Mouse (Mus musculus): ENCODE measurements around the gene Zdhhc9.
"Not testable (repeated sequence)": the region's sequence is repeated elsewhere in the genome, so short reads cannot be mapped to it uniquely, and the experiment has no call there.

Gene Zdhhc9

GRCm38 (mm10) chrX:48208519-48209185, at the start of gene Zdhhc9:
Gene Zdhhc9 (minus strand): TSS chrX:48208878.
- peak; percentile 77 to 85 for DNase-seq (ENCODE audit: low spot score in 2 of 2)

DNA sequence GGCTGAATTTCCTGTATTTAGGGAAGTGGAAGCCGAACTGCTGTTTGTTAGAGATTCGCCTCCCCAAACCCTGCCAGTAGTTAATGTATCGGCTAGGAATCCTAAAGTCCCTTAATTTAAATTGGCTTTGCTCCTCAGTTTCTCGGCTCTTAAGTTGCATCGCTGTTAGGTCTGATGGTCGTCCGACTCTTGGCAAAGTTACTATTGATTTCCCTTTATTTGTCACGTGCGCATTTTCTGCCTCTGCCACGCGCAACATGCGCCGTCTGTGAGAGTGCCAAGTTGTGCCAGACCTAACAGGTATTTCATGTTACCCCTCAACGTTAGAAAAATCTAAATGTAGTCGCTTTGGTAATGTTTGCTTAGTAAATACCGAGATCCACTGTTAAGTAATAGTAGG, 48.3 kb upstream of the Zdhhc9 start:
- no peak for DNase-seq (ENCODE audit: low spot score in 2 of 2)

DNA sequence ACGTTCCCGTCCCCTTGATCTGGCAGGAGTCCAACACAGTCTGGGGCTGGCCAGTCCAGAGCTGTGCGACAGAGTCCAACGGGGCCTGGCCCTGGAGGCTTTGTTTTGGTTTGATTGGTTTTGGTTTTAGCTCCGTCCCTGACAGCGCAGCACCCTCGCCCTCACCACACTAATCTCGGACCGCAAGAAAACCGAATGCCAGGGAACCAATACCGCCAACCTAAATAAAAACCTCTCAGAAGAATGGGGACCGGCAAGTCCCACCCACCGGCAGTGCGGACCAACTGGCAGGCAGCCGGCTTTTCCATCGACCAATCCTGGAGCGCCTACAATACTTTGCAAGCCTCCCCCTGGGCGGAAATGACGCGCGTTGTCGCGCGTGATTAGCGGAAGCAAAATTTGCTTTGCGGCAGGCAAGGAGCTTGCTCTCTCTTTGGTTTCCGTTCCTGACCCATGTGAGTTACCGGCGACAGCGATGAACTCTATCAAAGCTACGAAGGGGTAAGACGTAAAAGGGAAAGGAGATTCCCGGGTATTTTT, 47.9 kb upstream of the Zdhhc9 start, which contains the start of gene Utp14a:
Utp14a (plus strand) TSS at position 395 of the 540 bp plus-strand sequence.
- DNase-seq (ENCODE audit: low spot score in 2 of 2) = peak; percentile 88 to 94

DNA sequence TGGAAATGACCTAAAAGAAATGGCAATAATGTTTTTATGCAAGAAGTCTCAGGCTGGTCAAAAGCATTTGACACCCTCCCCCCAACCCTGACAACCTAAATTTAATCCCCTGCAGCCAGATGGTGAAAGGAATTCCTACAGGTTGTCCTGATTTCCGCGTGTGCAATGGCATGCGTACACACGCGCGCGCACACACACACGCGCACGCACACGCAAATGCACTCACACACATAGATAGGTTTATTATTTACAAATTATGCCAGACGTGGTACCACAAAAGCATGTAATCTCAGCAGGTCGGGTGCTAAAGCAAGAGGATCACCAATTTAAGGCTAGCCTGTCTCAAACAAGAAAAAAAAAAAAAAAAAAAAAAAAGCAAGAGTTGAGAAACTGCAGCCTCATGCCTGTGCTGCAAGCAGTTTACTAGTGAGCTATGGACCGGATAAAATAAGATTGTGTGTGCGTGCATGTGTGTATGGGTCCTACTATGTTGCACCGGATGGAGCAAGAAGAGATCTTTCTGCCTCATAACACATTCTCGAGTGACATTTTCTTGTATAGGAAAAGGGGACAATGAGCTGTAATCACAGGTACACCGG, 47.3 kb upstream of the Zdhhc9 start:
- no peak for DNase-seq (ENCODE audit: low spot score in 2 of 2)

DNA sequence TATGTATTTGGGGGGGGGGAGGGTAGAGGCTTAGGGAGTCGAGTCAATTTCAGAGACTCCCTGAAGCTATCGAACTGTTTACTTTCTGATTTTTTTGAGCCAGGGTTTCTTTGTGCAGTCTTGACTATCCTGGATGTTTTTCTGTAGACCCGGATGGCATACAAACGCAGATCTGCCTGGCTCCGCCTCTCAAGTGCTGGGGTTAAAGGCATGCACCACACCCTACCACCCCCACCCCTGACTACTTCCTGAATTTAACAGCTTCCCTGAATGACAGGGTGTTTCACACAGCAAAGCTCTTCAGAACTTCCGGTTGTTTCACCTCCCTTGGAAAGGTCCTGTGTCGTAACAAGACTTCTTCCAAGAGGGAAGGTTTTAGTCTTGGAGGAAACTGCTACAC, 25.7 kb upstream of the Zdhhc9 start:
- no peak for DNase-seq (ENCODE audit: low spot score in 2 of 2)

GRCm38 (mm10) chrX:48226225-48226624, 17.5 kb upstream of the Zdhhc9 start:
- DNase-seq (ENCODE audit: low spot score in 2 of 2) = no peak

DNA sequence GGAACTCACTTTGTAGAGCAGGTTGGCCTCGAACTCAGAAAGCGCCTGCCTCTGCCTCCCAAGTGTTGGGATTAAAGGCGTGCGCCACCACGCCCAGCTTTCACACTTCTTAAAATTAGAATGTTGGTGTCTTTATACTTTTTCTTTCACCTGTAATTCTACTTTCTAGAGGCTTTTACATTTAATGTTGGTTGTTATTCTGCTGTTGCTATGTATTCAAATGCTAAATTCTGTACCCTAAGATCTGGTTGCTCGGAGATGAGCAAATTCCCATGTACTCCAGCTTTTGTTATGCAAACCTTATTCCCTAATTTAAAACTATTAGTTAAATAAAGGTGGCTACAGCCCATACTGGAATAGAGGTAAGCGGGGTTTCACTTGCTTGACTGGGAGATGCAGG, 14.0 kb upstream of the Zdhhc9 start:
- no peak for DNase-seq (ENCODE audit: low spot score in 2 of 2)

DNA sequence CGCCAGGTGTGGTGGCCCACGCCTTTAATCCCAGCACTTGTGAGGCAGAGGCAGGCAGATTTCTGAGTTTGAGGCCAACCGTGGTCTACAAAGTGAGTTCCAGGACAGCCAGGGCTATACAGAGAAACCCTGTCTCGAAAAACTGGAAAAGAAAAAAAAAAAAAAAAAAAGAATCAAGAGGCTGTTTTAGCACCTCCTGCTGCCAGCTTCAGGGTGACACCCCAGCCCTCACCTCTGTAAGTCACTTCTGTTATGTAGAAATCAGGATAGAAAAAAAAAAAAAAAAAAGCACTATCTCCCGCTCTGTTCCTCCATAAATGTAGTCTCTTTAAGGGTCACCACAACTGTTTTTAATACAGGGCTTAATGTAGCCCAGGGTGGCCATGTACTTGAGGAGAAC, 10.8 kb upstream of the Zdhhc9 start:
- DNase-seq (ENCODE audit: low spot score in 2 of 2) = no peak

GRCm38 (mm10) chrX:48209746-48210145, 1.1 kb upstream of the Zdhhc9 start:
- DNase-seq (ENCODE audit: low spot score in 2 of 2) = not testable (repeated sequence)

- DNase-seq (ENCODE audit: low spot score in 2 of 2) = peak in 1 of 2 experiments; percentile 47
Observed at GRCm38 (mm10) chrX:48207761-48208487, 754 bp downstream of the Zdhhc9 start.

- DNase-seq (ENCODE audit: low spot score in 2 of 2) = no peak
Observed at GRCm38 (mm10) chrX:48204469-48204868, 4.2 kb downstream of the Zdhhc9 start.

- DNase-seq (ENCODE audit: low spot score in 2 of 2) = no peak
Observed at GRCm38 (mm10) chrX:48203763-48204162, 4.9 kb downstream of the Zdhhc9 start.

DNA sequence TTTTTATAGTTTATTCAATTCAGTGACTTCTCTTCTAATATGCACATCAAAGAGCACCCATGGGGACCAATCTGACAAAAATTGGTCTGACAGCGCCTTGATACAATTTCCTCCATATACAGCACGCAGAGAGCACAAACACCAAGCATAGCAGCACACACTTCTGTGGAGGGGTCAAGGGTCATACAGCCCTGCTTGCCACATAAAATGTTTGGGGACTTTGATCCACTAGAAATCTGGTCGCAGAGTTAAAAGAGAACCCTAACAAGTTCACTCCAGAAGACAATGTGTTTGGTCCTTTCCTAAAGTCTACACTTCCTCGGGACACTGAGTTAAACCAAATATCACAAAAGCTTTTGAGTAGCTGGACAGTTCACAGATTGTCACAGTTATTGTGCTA, 5.7 kb downstream of the Zdhhc9 start:
- no peak for DNase-seq (ENCODE audit: low spot score in 2 of 2)

DNA sequence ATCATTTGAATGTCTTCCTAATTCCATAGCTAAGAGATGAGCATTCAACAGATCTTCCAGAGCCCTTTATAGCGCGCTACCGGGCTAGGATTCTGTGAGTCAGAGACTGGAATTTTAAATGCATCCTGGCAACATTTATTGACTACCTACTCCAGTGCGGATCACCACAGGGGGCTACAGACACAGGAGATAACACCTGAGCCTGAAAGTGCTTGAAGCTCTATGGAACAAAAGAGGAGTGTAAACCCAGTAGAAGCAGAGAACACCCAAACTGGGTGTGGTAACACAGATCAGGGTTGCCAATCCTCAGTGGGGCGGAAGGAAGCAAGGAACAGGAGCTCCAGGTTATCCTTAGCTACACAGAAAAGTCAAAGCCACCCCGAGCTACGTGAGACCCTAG, 6.2 kb downstream of the Zdhhc9 start:
- DNase-seq (ENCODE audit: low spot score in 2 of 2) = no peak

DNA sequence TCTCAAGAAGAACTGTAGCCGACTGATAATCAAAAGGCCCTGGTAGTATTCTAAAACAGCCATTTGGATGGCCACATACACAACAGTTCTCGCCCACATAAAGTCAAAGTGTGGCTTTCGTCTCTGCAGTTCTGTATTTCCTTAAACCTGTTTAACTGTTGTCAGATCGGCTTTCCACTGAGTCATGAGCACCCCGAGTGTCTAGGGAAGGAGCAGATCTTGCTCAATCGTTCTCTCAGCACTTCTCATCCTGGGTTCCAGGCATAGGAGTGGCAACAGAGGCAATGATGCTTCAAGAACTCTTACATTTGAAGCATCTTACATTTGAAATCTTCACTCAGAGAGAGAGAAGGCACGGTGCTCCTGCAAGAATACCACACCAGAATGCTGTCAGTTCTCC, 6.7 kb downstream of the Zdhhc9 start:
- DNase-seq (ENCODE audit: low spot score in 2 of 2) = no peak

GRCm38 (mm10) chrX:48200699-48201098, 8.0 kb downstream of the Zdhhc9 start:
- no peak for DNase-seq (ENCODE audit: low spot score in 2 of 2)

DNA sequence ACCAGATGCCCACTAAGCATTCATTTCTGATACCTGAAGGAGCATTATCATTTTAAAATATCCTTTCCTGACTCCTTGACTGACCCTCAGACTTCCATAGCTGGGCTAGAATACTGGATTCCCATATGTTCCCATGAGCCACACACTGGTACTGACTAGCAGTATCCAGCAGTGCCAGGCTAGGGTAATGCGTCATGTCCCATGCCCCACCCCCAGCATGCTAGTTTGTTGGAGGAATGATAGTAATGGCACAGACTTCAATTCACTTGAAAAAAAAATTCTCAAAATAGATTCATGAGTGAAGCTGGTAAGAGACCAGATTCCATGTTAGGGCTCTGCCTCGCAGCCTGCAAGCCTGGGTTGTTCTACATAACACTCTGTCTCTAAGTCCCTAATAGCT, 9.7 kb downstream of the Zdhhc9 start:
- no peak for DNase-seq (ENCODE audit: low spot score in 2 of 2)

DNA sequence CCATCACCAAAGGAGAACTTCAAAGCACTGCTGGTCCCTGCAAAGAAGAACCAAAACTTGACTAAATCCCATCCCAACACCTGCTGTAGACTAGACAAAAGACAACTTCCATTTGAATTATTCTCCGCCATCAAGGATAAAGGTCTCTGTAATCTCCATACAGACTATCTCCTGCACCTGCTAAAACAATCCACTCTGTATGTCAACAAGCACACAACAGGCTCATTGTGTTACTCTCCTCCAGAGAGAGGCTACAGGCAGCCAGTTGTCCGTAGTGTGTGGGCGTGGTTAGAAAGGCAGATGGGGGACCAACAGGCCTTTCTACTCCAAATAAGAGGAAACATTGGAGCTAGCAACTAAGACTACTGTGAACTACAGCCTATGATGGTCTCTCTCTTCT, 10.8 kb downstream of the Zdhhc9 start:
- no peak for DNase-seq (ENCODE audit: low spot score in 2 of 2)

DNA sequence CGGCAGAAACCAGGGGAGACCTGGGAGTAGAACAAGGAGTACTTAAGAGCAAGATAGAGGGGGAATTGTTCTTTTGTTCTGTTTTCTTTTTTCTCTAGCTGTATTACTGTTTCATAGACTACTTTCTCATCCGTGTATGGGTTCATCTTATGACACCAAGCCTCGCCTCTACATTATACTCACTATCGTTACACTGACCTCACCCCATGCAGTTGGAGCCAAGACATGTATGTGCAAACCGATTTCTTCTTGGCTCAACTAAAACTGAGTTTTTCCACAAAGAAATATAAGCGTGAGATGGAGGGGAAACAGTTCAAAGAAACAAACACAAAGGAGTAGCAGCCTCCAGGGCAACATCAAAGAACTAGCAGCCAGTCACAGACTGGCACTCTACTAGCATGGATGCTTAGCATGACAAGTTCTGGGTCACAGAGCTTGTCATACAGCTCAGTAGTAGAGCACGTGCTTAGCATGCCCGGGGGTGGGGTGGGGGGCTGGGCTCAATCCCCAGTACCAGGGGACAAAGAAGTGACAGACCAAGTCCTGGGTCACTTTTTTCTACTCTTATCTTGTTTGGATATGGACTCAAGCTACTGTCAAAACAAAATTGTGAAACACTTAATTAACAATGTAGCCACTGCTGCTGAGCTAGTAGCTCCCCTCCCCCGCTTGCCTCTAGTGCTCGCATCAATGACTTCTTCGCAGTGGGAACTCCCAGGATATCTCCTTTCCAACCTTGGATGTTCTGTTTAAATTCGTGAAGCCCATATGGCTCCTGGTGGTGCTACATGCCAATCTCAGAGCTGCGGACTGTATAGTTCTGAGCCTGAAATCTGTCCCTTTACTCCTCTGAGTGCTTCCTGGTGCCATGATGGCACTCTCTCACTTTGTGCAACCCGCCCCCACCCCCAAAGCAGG, 15.2 kb downstream of the Zdhhc9 start:
- DNase-seq (ENCODE audit: low spot score in 2 of 2) = no peak

DNA sequence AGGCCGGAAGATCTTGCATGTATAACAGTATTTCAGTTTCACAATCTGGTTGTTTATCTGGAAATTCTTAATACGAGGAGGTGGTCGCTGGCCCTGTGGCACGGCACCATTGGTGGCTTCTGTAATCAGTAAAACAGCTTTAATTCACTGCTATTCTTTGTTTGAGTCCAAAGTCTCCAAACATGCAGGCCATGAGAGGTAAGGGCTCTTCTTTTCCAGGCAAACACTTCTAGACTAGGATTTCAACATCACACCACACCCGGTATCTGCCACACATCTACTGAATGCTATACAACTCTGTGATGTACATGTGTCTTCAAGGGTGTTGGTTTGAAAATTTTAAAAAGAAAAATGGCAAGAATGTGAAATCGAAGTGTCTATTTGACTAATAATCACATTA, 17.4 kb downstream of the Zdhhc9 start:
- no peak for DNase-seq (ENCODE audit: low spot score in 2 of 2)

DNA sequence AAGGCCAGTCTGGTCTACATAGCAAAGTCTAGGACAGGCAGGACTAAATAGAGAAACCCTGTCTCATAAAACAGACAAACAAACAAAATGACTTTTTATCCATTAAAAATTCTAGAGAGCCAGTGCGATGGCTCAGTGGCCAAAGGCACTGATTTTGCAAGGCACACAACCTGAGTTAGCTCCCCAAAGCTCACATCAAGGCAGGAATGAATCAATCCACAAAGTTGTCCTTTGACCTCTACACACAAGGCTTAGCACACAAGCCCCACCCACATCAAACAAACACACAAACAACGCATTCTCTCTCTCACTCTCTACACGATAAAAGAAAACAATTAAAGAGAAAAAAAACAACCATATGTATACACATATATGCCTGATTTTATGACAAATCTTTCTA, 24.0 kb downstream of the Zdhhc9 start:
- DNase-seq (ENCODE audit: low spot score in 2 of 2) = no peak

- no peak for DNase-seq (ENCODE audit: low spot score in 2 of 2)
Observed at GRCm38 (mm10) chrX:48181844-48182243, 26.8 kb downstream of the Zdhhc9 start.
